Mouse (Mus musculus) erythroblast, adult 5-6 weeks (primary cell): Measurements from ENCODE around the gene Msmb. TPM values are rescaled to one million over a fixed set of nuclear protein-coding genes. Genes with fewer than 3 reads are reported as not detected.
"Not testable (repeated sequence)": the region's sequence is repeated elsewhere in the genome, so short reads cannot be mapped to it uniquely, and the experiment has no call there.

ENCODE experiments used
- ATAC-seq: replicated peaks from 2 replicates; pipeline ENCODE4 v1.8.0; 2016; ENCODE audit warnings: moderate number of reproducible peaks, mild to moderate bottlenecking, moderate TSS enrichment, inconsistent platforms; ENCODE audit not compliant: poor library complexity, low FRiP score, severe bottlenecking
- total RNA-seq, 2 experiments: library from RNA; stranded (forward) in 1 of 2; stranded (reverse) in 1 of 2; fragments of 150-400 nt in 1 of 2; fragments of 200-764, 138-1000 nt in 1 of 2; gene quantifications; 2 replicates each; pipeline versions ENCODE4 v1.2.3 to v1.2.4; 2015 to 2017; ENCODE audit warnings: low replicate concordance in 2 of 2

Msmb gene
- total RNA-seq, 2 experiments from 2014 or later, result not detected

GRCm38 (mm10) chr14:32168653-32169231 is 26.9 kb downstream of the Msmb start:
- peak; percentile 81 for ATAC-seq

DNA sequence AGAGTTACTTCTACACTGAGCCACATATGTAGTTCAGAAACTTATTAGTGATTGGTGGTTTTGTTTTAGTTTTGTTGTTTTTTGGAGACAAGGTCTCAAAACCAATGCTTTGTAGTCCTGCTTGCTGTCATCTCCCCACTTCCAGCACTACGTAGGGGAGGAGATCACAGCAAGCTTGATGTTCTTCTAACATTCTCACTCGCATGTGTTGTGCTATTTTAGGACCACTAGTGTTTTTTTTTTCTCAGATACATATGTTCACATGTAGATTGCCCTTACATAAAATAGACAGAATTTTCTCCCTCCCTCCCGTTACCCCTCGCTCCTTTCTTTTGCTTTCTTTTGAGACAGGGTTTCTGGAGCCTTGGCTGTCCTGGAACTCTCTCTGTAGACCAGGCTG is 28.3 kb downstream of the Msmb start:
- no peak for ATAC-seq

DNA sequence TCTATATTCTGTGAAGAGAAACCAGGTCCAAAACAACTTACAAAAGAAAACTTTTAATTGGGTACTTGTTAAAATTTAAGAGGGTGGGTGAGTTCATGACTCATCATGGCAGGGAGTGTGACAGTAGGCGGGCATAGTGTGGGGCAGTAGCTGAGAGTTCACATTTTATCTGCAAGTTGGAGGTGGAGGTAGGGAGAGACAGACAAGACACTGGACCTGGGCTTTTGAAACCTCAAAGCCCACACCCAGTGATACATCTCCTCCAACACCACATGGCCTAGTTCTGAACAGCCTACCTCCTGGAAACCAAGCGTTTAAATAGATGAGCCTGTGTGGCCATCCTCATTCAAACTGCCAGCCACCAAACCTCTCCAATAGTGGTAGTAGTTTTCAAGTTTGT is 33.5 kb downstream of the Msmb start:
- ATAC-seq, result no peak

DNA sequence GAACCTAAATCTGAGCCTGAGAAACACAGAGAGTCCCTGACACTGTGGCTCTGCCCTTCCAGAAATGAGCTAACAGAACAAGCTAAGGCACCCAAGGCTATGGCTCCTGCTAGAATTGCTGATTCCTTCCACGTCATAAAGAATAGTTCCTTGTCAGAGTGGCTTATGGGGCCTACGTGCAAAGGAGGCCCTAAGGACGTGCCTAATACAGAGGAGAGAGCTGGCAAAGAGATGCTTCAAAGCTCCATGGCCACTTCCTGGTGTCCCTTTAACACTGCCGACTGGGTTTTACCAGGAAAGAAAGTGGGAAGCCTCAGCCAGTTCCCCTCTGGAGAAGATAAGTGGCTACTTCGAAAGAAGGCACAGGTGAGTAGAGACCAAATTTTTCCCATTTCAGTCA is 34.8 kb downstream of the Msmb start:
- not testable (repeated sequence) for ATAC-seq

GRCm38 (mm10) chr14:32179393-32180195 is 37.8 kb downstream of the Msmb start:
- peak; percentile 22; the same call in 1 of the 2 replicates for ATAC-seq

GRCm38 (mm10) chr14:32180861-32181260 is 39.0 kb downstream of the Msmb start:
- ATAC-seq, result no peak

- no peak for ATAC-seq
Observed at GRCm38 (mm10) chr14:32183846-32184245, 42.0 kb downstream of the Msmb start.

DNA sequence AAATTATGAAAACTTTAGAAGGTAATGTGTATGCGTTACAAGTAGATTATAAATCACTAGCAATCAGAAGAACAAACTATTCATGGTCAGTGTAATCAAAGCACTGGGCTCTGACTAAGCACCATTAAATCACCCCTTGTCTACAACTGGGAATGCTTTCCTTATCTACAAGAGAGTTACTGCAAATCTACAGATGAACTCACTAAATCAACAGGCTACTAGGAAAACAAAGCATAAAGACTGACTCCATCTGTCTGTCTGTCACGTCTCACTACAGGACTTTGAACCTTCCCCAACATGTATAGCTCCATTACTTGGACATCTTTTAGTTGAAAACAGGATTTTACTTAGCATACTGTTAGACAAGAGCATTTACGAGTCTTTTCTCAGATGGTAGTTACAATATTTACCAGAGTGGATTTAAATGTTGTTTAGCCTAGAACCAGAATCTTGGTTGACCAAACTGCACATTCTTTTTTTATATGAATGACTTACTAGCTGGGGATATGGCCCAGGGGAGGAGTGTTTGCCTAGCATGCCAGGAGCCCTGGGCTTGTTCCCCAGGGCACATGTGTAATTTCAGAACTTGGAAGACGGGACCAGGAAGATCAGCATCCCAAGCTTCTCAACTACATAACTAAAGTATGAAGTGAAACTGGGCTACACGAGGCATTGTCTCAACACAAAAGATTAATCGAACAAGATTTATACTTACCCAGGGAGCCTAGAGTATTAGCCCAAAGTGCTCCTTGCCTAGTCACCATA is 49.0 kb downstream of the Msmb start:
- no peak for ATAC-seq

DNA sequence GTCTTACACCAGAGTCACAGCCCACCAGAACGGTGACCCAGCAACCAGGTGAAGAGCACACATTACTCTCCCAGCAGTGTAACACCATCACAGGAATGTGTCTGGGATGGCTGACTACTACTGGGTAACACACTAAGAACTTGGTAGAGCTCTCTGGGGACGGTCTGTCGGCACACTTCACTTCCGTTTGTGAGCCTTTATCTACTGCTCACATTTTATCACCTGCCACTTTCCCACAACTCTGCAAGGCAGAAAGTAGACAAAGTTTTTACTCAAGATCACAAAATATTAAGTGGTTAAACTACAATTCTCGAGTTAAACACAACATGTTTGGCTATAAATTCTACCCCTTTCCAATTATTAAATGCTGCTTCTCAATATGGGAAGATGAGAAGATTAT is 50.1 kb downstream of the Msmb start:
- ATAC-seq, result 0 out of 2 replicates have a peak, but pooled peaks have one; percentile 31

GRCm38 (mm10) chr14:32192437-32192836 is 50.6 kb downstream of the Msmb start:
- ATAC-seq, result peak; percentile 98

DNA sequence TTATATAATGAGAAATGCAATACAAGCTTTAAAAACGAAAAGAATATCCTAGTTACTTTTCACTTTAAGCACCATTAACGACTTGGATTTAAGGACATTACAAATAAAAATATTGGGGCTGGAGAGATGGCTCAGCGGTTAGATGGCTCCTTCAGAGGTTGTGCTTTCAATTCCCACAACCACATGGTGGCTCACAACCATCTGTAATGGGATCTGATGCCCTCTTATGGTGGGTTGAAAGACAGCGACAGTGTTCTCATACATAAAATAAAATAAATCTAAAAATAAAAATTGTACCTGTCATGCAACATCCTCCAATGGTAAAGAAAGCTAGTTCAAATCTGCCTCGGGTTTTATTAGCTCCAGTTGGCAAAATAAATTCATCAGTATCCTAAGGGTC is 51.7 kb downstream of the Msmb start:
- not testable (repeated sequence) for ATAC-seq

DNA sequence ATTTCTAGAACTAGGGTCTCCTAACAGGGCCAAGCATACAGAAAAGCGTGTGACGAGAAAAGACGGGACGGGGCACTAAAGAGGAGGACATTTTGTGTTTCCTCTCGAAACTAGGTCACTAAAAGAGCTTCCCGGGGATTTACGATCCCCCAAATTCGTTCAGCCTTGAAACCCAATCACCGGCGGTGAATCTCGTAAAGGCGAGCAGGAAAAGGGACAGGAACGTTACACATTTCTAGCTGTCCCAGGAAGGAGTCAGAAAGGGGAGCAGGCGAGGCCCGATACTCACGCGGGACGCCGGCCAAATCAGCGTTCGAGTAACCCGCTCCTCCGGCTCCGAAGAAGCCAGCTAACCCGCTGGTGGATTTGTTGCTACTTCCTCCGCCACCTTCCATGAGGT is 59.5 kb downstream of the Msmb start:
- peak; percentile 46; the same call in 1 of the 2 replicates for ATAC-seq

- ATAC-seq, result peak; percentile 96
Observed at GRCm38 (mm10) chr14:32201791-32202451, 60.1 kb downstream of the Msmb start, which contains the start of the genes Timm23 and Parg. TSS of gene Timm23 (minus strand) at chr14:32201898. TSS of gene Parg (plus strand) at chr14:32201949.

Other genes with a start within 250 kb of the Msmb start
- not detected in 2 replicates for gene Galnt15, start 113.0 kb upstream of the Msmb start, total RNA-seq (2015; ENCODE audit: low replicate concordance)
- 0.09 TPM in 1 of 2 replicates, not detected in the other for gene Galnt15, start 113.0 kb upstream of the Msmb start, total RNA-seq (2017; ENCODE audit: low replicate concordance)
- 0.58 and 3.1 TPM in 2 replicates for gene Oxnad1, start 56.6 kb upstream of the Msmb start, total RNA-seq (2015; ENCODE audit: low replicate concordance)
- gene Oxnad1, start 56.6 kb upstream of the Msmb start, total RNA-seq (2017; ENCODE audit: low replicate concordance), result 6.8 and 9.5 TPM in 2 replicates
- gene Dph3, start 56.3 kb upstream of the Msmb start, total RNA-seq (2015; ENCODE audit: low replicate concordance), result 0.77 and 15.9 TPM in 2 replicates
- 10.4 and 30.1 TPM in 2 replicates for gene Dph3, start 56.3 kb upstream of the Msmb start, total RNA-seq (2017; ENCODE audit: low replicate concordance)
- 661 and 684 TPM in 2 replicates for gene Ncoa4, start 17.8 kb downstream of the Msmb start, total RNA-seq (2015; ENCODE audit: low replicate concordance)
- gene Ncoa4, start 17.8 kb downstream of the Msmb start, total RNA-seq (2017; ENCODE audit: low replicate concordance), result 773 and 931 TPM in 2 replicates
- gene Timm23, start 59.9 kb downstream of the Msmb start, total RNA-seq (2015; ENCODE audit: low replicate concordance), result 41.2 and 49.4 TPM in 2 replicates
- gene Timm23, start 59.9 kb downstream of the Msmb start, total RNA-seq (2017; ENCODE audit: low replicate concordance), result 11.2 and 15.3 TPM in 2 replicates
- gene Parg, start 59.9 kb downstream of the Msmb start, total RNA-seq (2015; ENCODE audit: low replicate concordance), result 12.7 and 19.2 TPM in 2 replicates
- gene Parg, start 59.9 kb downstream of the Msmb start, total RNA-seq (2017; ENCODE audit: low replicate concordance), result 28.6 and 39.1 TPM in 2 replicates
- gene Ogdhl, start 180.0 kb downstream of the Msmb start, total RNA-seq (2015; ENCODE audit: low replicate concordance), result 0.21 TPM in 1 of 2 replicates, not detected in the other
- gene Ogdhl, start 180.0 kb downstream of the Msmb start, total RNA-seq (2017; ENCODE audit: low replicate concordance), result not detected in 2 replicates
- gene 1700024G13Rik, start 246.4 kb downstream of the Msmb start, total RNA-seq (2015; ENCODE audit: low replicate concordance), result not detected in 2 replicates
- not detected in 2 replicates for gene 1700024G13Rik, start 246.4 kb downstream of the Msmb start, total RNA-seq (2017; ENCODE audit: low replicate concordance)